Mouse (Mus musculus): Measurements from ENCODE around the gene Ankrd13c.
"Not testable (repeated sequence)": the region's sequence is repeated elsewhere in the genome, so short reads cannot be mapped to it uniquely, and the experiment has no call there.

Ankrd13c gene

GRCm38 (mm10) chr3:157946843-157947358 is at the start of gene Ankrd13c:
Gene Ankrd13c, plus strand, starts transcription at chr3:157947239.
- DNase-seq (ENCODE audit: low read depth): peak; percentile 97

- DNase-seq (ENCODE audit: low read depth): no peak
Measured at GRCm38 (mm10) chr3:157897645-157898044, 49.4 kb upstream of the Ankrd13c start.

DNA sequence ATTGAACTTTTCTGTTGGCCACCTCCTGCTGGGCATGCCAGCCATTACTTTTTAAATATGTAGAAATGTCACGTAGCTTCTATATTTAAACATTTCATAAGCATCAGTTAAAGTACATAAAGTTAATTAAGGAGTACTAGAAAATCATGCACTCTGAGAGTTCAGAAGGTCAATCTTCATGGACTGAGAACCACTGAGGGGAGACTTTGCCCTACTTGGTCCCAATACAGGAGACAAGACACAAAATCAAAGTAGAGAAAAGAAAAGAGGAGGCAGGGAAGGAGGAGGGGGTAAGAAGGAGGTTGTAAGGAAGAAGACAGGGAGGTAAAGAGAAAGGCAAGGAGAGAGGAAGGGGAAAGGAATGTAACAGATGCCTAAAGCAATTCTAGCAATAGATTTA is 47.1 kb upstream of the Ankrd13c start:
- DNase-seq (ENCODE audit: low read depth): no peak

DNA sequence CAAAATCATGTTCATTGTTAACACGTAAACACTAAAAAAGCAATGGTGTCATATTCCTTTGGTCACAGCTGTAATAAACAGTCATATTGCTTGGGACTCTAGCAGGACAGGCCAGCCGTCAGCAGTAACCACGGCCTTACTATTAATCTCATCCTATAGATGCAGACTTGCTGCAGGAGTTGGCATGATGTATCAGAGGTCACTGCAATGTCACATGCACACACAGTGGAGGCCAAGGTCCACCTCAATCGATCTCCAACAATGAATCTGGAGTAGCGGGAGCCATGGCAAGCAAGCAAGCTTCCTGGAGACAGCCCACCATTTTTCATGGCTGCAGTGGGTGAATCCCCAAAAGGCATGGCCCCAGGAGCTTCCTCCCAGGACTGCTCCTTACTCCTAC is 45.3 kb upstream of the Ankrd13c start:
- no peak for DNase-seq (ENCODE audit: low read depth)

- DNase-seq (ENCODE audit: low read depth): no peak
Measured at GRCm38 (mm10) chr3:157908166-157908565, 38.9 kb upstream of the Ankrd13c start.

DNA sequence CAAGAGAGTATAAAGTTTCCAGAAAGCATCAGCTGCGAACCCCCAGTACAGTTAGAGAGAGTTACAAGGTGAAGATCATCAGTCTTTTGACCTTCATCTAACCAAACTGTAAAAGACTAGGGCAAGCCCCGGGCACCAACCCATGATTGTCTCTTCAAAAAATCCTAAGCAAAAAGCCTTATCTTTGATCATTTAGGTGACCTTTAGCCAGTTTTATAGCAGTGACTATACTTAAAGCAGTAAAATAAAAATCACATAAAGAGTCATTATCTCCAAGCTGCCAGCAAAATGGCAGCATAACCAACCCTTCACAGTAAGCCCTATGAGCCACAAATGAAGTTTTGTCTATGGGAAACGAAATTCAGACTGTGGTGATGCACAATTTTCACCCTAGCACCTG is 36.8 kb upstream of the Ankrd13c start:
- DNase-seq (ENCODE audit: low read depth): no peak

DNA sequence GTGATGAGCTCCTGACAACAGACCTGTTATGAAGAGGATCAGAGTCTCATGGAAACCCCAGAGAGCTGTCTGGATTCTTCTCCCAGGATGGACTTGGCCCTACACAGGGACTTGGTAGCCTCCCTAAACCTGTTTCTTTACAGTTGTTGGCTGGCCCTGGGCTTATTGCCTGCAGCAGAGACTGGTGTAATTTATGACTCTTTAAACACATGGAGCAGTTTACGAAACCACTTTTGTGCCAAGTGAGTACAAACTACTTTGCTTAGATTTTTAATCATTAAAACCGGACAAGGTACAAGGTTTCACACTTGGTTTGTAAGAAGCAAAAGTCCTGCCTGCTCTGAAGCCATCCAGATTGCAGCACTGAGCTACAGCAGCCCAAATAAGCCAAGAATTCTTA is 34.9 kb upstream of the Ankrd13c start:
- no peak for DNase-seq (ENCODE audit: low read depth)

GRCm38 (mm10) chr3:157916336-157916735 is 30.7 kb upstream of the Ankrd13c start:
- no peak for DNase-seq (ENCODE audit: low read depth)

DNA sequence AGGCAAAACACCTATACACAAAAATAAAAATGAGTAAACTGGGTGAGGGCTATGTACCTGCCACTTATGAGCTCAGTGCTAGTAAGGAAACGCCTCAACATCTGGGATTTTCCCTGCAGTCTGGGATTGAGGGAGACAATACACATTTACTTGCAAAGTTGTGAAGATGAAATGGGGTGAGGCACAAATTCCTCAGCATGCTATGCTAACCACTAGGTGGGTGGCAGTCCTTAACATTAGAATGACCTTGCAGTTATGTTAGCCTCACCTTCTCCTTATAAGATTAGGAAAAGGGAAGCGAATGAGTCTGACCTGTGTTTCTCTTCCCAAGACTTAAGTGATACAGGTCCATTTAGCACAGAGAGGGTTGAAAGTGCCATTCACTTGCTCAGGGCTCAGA is 25.7 kb upstream of the Ankrd13c start:
- no peak for DNase-seq (ENCODE audit: low read depth)

DNA sequence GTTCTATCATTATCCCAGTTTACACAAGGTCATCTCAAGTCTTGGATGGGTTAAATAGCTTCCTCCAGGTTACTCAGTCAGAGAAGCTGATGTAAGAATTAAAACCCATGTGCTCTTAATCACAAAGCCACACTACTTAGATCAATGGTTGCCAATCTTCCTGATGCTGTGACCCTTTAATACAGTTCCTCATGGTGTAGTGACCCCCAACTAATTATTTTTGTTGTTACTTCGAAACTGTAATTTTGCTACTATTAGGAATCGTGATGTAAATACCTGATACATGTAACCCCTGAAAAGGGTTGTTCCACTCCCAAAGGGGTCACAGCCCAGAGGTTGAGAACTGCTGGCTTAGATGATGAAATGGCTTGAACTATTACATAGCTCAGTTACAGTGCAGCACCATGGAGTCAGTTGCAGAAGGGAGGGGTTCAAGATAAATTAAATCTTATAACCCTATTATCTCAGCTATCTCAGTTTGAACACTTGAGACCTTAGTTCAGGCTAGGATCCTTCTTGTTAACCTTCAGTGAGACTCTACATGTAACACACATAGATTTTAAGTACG is 23.7 kb upstream of the Ankrd13c start:
- no peak for DNase-seq (ENCODE audit: low read depth)

- no peak for DNase-seq (ENCODE audit: low read depth)
Measured at GRCm38 (mm10) chr3:157924692-157925328, 22.2 kb upstream of the Ankrd13c start, which contains the start of gene Cth. Gene Cth, minus strand, starts transcription at chr3:157925077.

- DNase-seq (ENCODE audit: low read depth): no peak
Measured at GRCm38 (mm10) chr3:157925706-157926510, 21.1 kb upstream of the Ankrd13c start.

GRCm38 (mm10) chr3:157926761-157927160 is 20.3 kb upstream of the Ankrd13c start:
- DNase-seq (ENCODE audit: low read depth): no peak

- DNase-seq (ENCODE audit: low read depth): no peak
Measured at GRCm38 (mm10) chr3:157928731-157929130, 18.3 kb upstream of the Ankrd13c start.

GRCm38 (mm10) chr3:157929417-157929816 is 17.6 kb upstream of the Ankrd13c start:
- DNase-seq (ENCODE audit: low read depth): no peak

- peak; percentile 46 for DNase-seq (ENCODE audit: low read depth)
Measured at GRCm38 (mm10) chr3:157931592-157931991, 15.4 kb upstream of the Ankrd13c start.

GRCm38 (mm10) chr3:157932074-157932473 is 15.0 kb upstream of the Ankrd13c start:
- no peak for DNase-seq (ENCODE audit: low read depth)

GRCm38 (mm10) chr3:157933223-157933622 is 13.8 kb upstream of the Ankrd13c start:
- DNase-seq (ENCODE audit: low read depth): not testable (repeated sequence)

DNA sequence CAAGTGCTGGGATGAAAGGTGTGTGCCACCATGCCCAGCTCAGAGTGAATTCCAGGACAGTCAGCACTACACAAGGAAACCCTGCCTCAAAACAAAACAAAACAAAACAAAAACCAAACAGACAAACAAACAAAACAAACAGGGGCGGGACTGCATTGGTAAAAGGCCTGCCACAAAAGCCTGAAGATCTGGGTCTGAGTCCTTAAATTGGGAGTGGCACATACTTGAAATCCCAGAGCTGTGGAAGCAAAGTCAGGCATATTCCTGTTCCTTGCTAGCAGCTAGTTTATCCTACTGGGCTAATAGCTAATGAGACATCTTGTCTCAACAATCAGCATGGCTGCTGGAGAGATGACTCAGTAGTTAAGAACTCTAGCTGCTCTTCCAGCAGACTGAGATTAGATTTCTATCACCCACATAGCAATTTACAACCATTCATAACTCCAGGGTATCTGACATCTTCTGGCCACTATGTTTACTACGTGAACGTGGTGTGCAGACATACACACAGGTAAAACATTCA is 12.7 kb upstream of the Ankrd13c start:
- DNase-seq (ENCODE audit: low read depth): no peak

DNA sequence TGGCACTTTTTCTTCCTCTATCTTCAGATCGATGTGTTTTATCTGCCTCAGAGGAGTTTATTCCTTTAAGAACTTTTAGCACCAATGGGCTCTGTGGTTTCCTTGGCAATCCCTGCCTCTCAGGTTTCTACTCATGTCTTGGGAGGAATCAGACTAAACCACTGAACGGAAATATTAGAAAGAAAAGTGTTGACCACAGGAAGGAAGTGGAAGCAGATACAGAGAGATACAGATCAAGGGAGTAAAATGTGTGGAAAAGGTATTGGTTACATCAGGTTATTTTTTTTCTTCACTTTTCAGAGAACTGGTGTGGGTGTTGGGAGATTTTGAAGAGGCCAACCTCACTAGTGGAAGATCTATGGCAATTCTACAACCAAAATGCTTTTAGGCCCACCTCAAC is 8.5 kb upstream of the Ankrd13c start:
- peak; percentile 86 for DNase-seq (ENCODE audit: low read depth)

- DNase-seq (ENCODE audit: low read depth): peak; percentile 19
Measured at GRCm38 (mm10) chr3:157947383-157948280, 593 bp downstream of the Ankrd13c start.

DNA sequence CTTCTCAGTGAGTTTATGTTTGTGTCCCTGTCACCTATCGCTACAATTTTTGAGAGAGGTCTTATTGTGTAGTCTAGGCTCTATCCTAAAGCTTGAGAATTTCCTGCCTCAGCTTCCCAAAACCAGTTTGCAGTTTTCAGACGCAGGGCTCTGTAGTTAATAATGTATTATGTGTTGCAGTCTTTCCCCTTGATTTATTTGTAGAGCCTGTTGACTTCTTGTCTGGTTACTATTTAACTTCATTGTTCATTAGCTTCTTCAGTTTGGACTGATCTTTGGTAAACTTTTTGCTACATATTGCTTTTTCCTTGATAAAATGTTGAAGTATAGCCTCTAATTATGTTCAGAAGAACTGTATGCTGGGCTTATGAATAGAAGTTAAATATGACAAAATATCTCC is 5.7 kb downstream of the Ankrd13c start:
- no peak for DNase-seq (ENCODE audit: low read depth)

Data from 416B (cell line).